Mouse (Mus musculus): ENCODE data around the gene Sdcbp2. TPM values are rescaled to one million over a fixed set of nuclear protein-coding genes. Genes with fewer than 3 reads are reported as not detected.

Sdcbp2 gene
- 0.98 and 1.1 TPM in 2 replicates for polyA plus RNA-seq (2015; fragmentation: Nextera tagmentation; extraction: Ambion mirVana)

DNA sequence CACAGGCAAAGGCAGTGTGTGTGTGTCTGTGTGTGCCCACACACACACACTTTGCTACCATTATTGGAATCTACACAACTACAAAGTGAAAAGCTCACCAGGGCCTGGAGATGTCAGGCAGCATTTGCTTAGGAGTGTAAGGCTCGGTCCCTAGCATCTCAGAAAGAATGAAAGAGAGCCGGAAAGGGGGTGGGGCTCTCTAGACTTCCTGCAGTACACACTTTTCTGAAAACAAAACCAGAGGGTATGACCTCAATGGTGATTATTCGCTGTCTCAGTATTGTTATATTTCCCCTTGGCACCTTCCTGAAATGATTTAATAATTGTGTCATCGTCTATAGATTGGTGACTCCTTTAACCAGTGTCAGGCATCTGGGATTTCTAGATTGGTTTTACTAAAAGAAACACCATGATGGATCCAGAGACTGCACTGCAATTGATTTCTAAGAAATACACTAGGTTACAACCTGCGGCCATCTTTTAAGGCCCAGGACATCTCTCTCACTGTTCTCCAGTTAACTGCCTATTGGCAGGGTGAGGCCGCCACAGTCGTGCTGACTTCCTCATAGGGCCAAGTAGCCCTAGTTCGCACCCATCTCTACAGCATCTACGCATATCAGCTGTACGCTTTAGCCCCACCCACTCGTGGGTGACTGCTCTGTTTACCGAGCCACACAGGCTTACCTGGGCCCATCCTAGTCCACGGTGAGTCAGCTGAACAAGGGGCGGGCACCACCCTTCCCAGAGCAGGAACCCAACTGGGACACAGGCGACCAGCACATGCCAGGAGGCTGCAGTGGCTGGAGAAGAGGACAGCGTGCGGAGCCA, at the start of gene Sdcbp2:
Sdcbp2 (plus strand) TSS at position 750 of the 828 bp plus-strand sequence.
- 76% methylated on average over 17 of the region's 17 CpGs for WGBS
- Histone ChIP-seq H3K27me3 (ENCODE audit: control insufficient read depth, insufficient read depth, low read depth, low read length) (no peaks in the 10 kb centered on the region), H3K27ac (ENCODE audit: low read length) (no peak within 1 kb of the TSS), H3K4me3 (ENCODE audit: low read depth, low read length) (no peak within 1 kb of the TSS), H3K9ac (ENCODE audit: low read depth, low read length) (no peak within 1 kb of the TSS), H3K4me1 (ENCODE audit: control insufficient read depth, insufficient read depth, low read length) (peaks cover 10% of the 10 kb centered on the region), H3K4me2 (ENCODE audit: low read length) (no peak within 1 kb of the TSS), H3K9me3 (replicated peaks; ENCODE audit: control insufficient read depth, low read length, poor library complexity, severe bottlenecking) (no peaks in the 10 kb centered on the region), H3K36me3 (ENCODE audit: control insufficient read depth, insufficient read depth, low read length) (no peaks in the 10 kb centered on the region)
- ATAC-seq = no peak

DNA sequence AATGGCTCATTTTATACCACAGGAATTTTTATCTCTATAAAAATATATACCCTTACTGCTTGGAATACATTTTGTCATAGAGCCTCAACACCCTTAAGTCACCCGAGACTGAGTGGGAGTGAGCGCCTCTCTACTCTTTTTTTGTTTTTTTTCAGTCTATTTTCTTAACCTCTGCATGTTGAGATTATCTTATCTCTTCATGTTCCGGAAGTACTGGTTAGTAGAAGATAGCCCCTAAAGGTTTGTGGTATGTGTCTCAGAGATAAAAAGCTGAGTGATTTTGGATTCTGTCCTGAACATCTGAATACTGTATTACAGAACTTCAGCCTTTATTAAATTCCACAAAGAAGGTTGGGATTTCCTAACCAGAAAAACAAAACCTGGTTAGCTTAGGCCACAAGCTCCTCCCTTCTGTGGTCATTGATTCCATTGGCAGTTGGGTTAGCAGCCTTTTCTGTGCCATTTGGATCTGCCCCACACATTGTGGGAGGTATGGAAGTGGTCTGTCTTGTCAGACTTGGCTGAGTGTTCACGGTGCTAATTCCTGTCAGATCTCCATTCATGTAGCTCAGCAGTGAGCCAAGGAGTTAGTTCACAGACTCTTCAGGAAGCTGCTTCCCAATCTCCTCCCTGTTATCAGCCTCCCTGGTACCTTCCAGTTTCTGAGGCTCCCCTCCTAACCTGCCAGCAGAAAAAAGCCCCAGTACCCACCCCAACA, 47.9 kb upstream of the Sdcbp2 start:
- H3K4me1 ChIP-seq (ENCODE audit: control insufficient read depth, insufficient read depth, low read length) = no peaks in the 10 kb centered on the region
- H3K36me3 ChIP-seq (ENCODE audit: control insufficient read depth, insufficient read depth, low read length) = peaks cover 15% of the 10 kb centered on the region
- 61% methylated on average over 4 of the region's 4 CpGs for WGBS
- no peak overlapping the region for H3K4me3 ChIP-seq (ENCODE audit: low read depth, low read length)
- H3K4me2 ChIP-seq (ENCODE audit: low read length) = no peak overlapping the region
- no peak overlapping the region for H3K9ac ChIP-seq (ENCODE audit: low read depth, low read length)
- no peaks in the 10 kb centered on the region for H3K9me3 ChIP-seq (replicated peaks; ENCODE audit: control insufficient read depth, low read length, poor library complexity, severe bottlenecking)
- ATAC-seq = no peak
- H3K27me3 ChIP-seq (ENCODE audit: control insufficient read depth, insufficient read depth, low read depth, low read length) = no peaks in the 10 kb centered on the region
- no peak overlapping the region for H3K27ac ChIP-seq (ENCODE audit: low read length)

DNA sequence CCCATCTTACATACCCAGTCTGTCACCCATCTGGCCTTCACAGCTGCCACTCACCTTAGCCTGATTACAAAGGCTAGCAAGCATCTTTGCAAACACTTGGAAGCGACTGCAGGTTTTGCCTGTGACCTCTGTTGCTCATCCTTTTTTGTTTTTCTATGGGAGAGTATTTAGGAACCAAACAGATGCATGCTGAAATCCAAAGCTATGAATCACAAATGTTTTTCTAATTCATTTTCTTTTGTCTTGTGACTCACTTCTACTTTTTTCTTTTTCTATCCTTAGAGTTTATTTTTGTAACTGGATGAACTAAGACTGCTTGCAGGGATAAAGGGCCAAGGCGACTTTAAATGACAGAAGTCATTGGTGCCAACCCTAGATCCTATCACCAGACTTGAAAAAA, 46.9 kb upstream of the Sdcbp2 start:
- no peak overlapping the region for H3K27ac ChIP-seq (ENCODE audit: low read length)
- no peaks in the 10 kb centered on the region for H3K27me3 ChIP-seq (ENCODE audit: control insufficient read depth, insufficient read depth, low read depth, low read length)
- WGBS = 78% methylated on average over 2 of the region's 2 CpGs
- no peak overlapping the region for H3K4me3 ChIP-seq (ENCODE audit: low read depth, low read length)
- ATAC-seq = no peak
- H3K4me1 ChIP-seq (ENCODE audit: control insufficient read depth, insufficient read depth, low read length) = no peaks in the 10 kb centered on the region
- H3K4me2 ChIP-seq (ENCODE audit: low read length) = no peak overlapping the region
- no peak overlapping the region for H3K9ac ChIP-seq (ENCODE audit: low read depth, low read length)
- no peaks in the 10 kb centered on the region for H3K9me3 ChIP-seq (replicated peaks; ENCODE audit: control insufficient read depth, low read length, poor library complexity, severe bottlenecking)
- H3K36me3 ChIP-seq (ENCODE audit: control insufficient read depth, insufficient read depth, low read length) = peaks cover 11% of the 10 kb centered on the region

DNA sequence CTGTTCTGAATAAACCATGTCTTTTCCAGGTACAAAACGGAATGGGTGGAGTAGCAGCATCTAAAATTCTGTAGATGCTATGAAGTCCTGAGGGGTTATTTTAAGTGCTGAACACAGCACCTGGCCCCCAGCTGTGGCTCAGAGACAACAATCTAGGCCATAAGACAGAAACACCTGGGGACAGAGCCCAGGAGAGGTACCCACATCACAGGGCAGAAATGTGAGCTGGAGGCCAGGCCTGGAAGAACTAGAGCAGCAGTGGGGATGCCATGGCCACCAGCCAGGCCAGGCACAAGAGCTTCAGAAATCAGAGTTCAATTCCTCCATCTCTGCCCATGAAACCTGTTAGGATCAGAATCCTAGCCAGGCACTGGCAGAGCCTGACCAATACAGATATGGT, 44.4 kb upstream of the Sdcbp2 start:
- no peak overlapping the region for H3K4me2 ChIP-seq (ENCODE audit: low read length)
- H3K27me3 ChIP-seq (ENCODE audit: control insufficient read depth, insufficient read depth, low read depth, low read length) = no peaks in the 10 kb centered on the region
- ATAC-seq = no peak
- H3K27ac ChIP-seq (ENCODE audit: low read length) = no peak overlapping the region
- 82% methylated on average over 1 of the region's 1 CpGs for WGBS
- H3K4me3 ChIP-seq (ENCODE audit: low read depth, low read length) = no peak overlapping the region
- H3K36me3 ChIP-seq (ENCODE audit: control insufficient read depth, insufficient read depth, low read length) = peaks cover 2% of the 10 kb centered on the region; the same call in 1 of the 2 replicates
- no peaks in the 10 kb centered on the region for H3K4me1 ChIP-seq (ENCODE audit: control insufficient read depth, insufficient read depth, low read length)
- H3K9me3 ChIP-seq (replicated peaks; ENCODE audit: control insufficient read depth, low read length, poor library complexity, severe bottlenecking) = no peaks in the 10 kb centered on the region
- no peak overlapping the region for H3K9ac ChIP-seq (ENCODE audit: low read depth, low read length)

DNA sequence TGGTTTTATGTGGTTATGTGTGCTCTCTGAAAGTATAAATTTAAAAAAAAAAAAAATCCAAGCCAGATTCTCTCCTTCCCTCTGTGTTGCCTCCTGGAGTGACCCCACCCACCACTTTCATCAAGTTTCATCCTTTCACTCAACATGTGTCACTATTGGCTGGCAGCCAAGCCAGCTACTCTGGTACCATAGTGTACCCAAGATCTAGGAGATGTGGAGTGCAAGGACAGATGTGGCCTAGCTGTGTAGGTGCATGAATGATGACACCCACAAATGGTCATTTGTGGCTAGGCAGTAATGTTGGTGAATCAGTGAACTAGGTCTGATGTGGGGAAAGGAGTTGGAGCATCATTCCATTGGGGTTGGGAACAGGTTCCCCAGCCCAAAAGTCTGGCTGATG, 43.3 kb upstream of the Sdcbp2 start:
- peaks cover 2% of the 10 kb centered on the region; the same call in 1 of the 2 replicates for H3K36me3 ChIP-seq (ENCODE audit: control insufficient read depth, insufficient read depth, low read length)
- ATAC-seq = no peak
- no peak overlapping the region for H3K9ac ChIP-seq (ENCODE audit: low read depth, low read length)
- H3K27ac ChIP-seq (ENCODE audit: low read length) = no peak overlapping the region
- H3K4me1 ChIP-seq (ENCODE audit: control insufficient read depth, insufficient read depth, low read length) = no peaks in the 10 kb centered on the region
- no peaks in the 10 kb centered on the region for H3K9me3 ChIP-seq (replicated peaks; ENCODE audit: control insufficient read depth, low read length, poor library complexity, severe bottlenecking)
- no peaks in the 10 kb centered on the region for H3K27me3 ChIP-seq (ENCODE audit: control insufficient read depth, insufficient read depth, low read depth, low read length)
- no peak overlapping the region for H3K4me3 ChIP-seq (ENCODE audit: low read depth, low read length)
- H3K4me2 ChIP-seq (ENCODE audit: low read length) = no peak overlapping the region

DNA sequence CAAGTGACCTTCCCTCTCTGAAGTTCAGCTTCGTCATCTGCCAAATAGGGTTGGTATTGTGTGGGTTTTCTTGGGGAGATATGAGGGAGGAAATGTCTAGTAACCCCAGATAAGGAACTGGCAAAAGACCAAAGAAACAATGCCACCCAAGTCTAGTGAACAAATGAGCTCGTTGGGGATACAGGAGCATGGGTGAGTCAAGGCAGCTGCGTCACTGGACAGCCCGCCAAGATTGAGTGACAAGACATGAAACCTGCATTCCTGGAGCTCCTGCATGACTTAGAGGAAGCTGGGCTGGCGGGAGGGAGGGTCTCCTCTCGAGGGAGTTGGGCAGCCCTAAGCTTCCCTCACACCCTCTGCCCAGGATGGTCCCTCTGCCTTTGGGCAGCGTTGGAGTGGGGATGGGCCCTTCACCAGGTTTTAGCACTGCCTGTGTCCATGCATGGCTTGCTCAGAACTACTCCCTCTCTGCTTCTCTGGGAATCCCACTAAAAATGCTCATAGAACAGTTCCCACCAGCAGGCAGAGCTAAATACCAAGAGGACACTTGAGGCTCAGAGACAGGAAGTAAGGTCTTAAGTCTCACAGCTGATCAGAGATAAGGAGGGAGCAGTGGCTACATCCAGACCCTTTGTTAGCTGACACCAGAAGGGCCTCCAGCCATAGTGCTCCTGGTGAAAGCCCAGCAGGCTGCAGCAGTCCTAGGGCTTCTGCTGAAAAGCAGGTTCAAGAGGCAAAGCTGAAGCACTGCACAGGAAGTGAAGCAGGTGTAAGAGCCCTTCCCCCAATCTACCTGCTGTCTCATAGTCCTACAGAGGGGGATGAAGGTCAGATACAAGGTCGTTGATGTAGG, 41.8 kb upstream of the Sdcbp2 start:
- H3K4me3 ChIP-seq (ENCODE audit: low read depth, low read length) = no peak overlapping the region
- H3K36me3 ChIP-seq (ENCODE audit: control insufficient read depth, insufficient read depth, low read length) = peaks cover 2% of the 10 kb centered on the region; the same call in 1 of the 2 replicates
- 67% methylated on average over 8 of the region's 8 CpGs for WGBS
- no peak overlapping the region for H3K27ac ChIP-seq (ENCODE audit: low read length)
- no peaks in the 10 kb centered on the region for H3K9me3 ChIP-seq (replicated peaks; ENCODE audit: control insufficient read depth, low read length, poor library complexity, severe bottlenecking)
- H3K27me3 ChIP-seq (ENCODE audit: control insufficient read depth, insufficient read depth, low read depth, low read length) = no peaks in the 10 kb centered on the region
- no peaks in the 10 kb centered on the region for H3K4me1 ChIP-seq (ENCODE audit: control insufficient read depth, insufficient read depth, low read length)
- no peak overlapping the region for H3K4me2 ChIP-seq (ENCODE audit: low read length)
- H3K9ac ChIP-seq (ENCODE audit: low read depth, low read length) = no peak overlapping the region
- ATAC-seq = no peak

DNA sequence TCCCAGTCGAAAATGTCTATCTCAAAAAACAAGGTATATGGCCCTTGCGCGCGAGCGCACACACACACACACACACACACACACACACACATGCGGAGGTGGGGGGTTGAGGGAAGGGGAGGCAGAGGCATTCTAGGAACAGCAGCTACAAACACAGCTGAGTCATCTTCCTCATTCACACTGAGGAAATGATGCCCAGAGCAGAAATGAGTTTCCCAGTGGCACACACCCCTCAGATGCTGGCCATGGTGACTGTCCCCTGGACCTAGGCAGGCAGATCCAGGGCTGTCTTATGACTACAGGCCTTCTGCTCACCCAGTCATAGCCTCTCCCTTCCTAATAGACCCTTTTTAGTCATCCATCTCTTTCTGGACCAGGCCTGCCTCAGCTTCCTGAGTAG, 38.8 kb upstream of the Sdcbp2 start:
- ATAC-seq = no peak
- Histone ChIP-seq H3K27me3 (ENCODE audit: control insufficient read depth, insufficient read depth, low read depth, low read length) (no peaks in the 10 kb centered on the region), H3K9me3 (replicated peaks; ENCODE audit: control insufficient read depth, low read length, poor library complexity, severe bottlenecking) (no peaks in the 10 kb centered on the region), H3K4me3 (ENCODE audit: low read depth, low read length) (no peak overlapping the region), H3K9ac (ENCODE audit: low read depth, low read length) (no peak overlapping the region), H3K27ac (ENCODE audit: low read length) (no peak overlapping the region), H3K36me3 (ENCODE audit: control insufficient read depth, insufficient read depth, low read length) (no peaks in the 10 kb centered on the region), H3K4me1 (ENCODE audit: control insufficient read depth, insufficient read depth, low read length) (no peaks in the 10 kb centered on the region), H3K4me2 (ENCODE audit: low read length) (no peak overlapping the region)
- 95% methylated on average over 6 of the region's 6 CpGs for WGBS

DNA sequence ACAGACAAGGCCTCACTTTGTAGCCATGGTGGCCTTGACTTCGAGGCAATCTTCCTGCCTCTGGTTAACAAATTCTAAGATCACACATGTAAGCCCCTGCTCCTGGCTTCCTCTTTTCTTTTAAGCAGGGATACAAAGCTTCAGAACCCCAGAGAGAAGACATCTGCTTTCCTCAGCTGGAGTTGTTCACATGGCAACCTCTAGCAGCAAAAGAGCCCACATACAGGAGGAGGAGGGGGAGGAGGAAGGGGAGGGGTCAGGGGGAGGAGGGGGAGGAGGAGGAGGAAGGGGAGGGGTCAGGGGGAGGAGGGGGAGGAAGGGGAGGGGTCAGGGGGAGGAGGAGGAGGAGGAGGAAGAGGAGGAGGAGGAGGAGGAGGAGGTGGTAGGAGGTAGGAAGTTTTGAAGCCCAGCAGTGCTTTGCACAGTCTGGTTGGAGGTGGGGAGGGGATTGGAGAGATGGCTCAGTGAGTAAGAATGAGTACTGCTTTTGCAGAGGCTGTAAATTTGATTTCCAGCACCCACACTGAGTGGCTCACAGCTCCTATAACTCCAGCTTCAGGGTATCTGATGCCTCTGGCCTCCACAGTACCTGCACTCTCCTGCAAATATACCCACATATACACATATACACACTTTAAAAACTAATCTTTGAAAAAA, 36.3 kb upstream of the Sdcbp2 start:
- no peaks in the 10 kb centered on the region for H3K36me3 ChIP-seq (ENCODE audit: control insufficient read depth, insufficient read depth, low read length)
- H3K4me1 ChIP-seq (ENCODE audit: control insufficient read depth, insufficient read depth, low read length) = no peaks in the 10 kb centered on the region
- H3K4me3 ChIP-seq (ENCODE audit: low read depth, low read length) = no peak overlapping the region
- WGBS = 8% methylated on average over 1 of the region's 1 CpGs
- H3K27ac ChIP-seq (ENCODE audit: low read length) = no peak overlapping the region
- H3K4me2 ChIP-seq (ENCODE audit: low read length) = no peak overlapping the region
- H3K9me3 ChIP-seq (replicated peaks; ENCODE audit: control insufficient read depth, low read length, poor library complexity, severe bottlenecking) = no peaks in the 10 kb centered on the region
- no peaks in the 10 kb centered on the region for H3K27me3 ChIP-seq (ENCODE audit: control insufficient read depth, insufficient read depth, low read depth, low read length)
- H3K9ac ChIP-seq (ENCODE audit: low read depth, low read length) = no peak overlapping the region
- ATAC-seq = 0 out of 2 replicates have a peak, but pooled peaks have one; percentile 36
